Mouse (Mus musculus) neural tube, embryonic 12.5 days (tissue): ENCODE measurements at regions not wholly inside any gene's neighbourhood (a gene's known extent, or its start where the extent isn't known, plus 50 kb on each side); places are given as distances from the start of the nearest gene placed in this dataset.
A peak's percentile ranks its signal among the peaks of the same experiment; 100 is the strongest.

ENCODE experiments used
- ATAC-seq: fragments of 200-750 bp; cut with Nextera tagmentation; 2 replicates; pipeline ENCODE4 v1.8.0; 2017; ENCODE audit warnings: low read depth, mild to moderate bottlenecking, moderate TSS enrichment, moderate library complexity; ENCODE audit not compliant: low FRiP score
- H3K27ac ChIP-seq: fragments of 300-500 bp; sonication (generic); 2 replicates; pipeline ENCODE4 v1.5.1; 2016
- H3K27me3 ChIP-seq: fragments of 300-500 bp; sonication (generic); replicated peaks from 2 replicates; pipeline ENCODE4 v1.6.1; 2016; ENCODE audit warnings: mild to moderate bottlenecking
- H3K36me3 ChIP-seq: fragments of 300-500 bp; sonication (generic); 2 replicates; pipeline ENCODE4 v1.6.1; 2016; ENCODE audit warnings: mild to moderate bottlenecking
- H3K4me1 ChIP-seq: fragments of 300-500 bp; sonication (generic); 2 replicates; pipeline ENCODE4 v1.6.1; 2016
- H3K4me2 ChIP-seq: fragments of 300-500 bp; sonication (generic); replicated peaks from 2 replicates; pipeline ENCODE4 v1.6.1; 2016; ENCODE audit warnings: mild to moderate bottlenecking
- H3K4me3 ChIP-seq: fragments of 300-500 bp; sonication (generic); 2 replicates; pipeline ENCODE4 v1.5.1; 2016
- H3K9ac ChIP-seq: fragments of 300-500 bp; sonication (generic); 2 replicates; pipeline ENCODE4 v1.6.1; 2016; ENCODE audit warnings: mild to moderate bottlenecking
- H3K9me3 ChIP-seq: fragments of 300-500 bp; sonication (generic); 2 replicates; pipeline ENCODE4 v1.6.1; 2016; ENCODE audit warnings: mild to moderate bottlenecking
- WGBS: fragments of 180-500 bp; shearing (Covaris S2); methylation state at CpG from one replicate; pipeline ENCODE4 v1.1.7; 2016; 5-methylcytosine and 5-hydroxymethylcytosine counted together

DNA sequence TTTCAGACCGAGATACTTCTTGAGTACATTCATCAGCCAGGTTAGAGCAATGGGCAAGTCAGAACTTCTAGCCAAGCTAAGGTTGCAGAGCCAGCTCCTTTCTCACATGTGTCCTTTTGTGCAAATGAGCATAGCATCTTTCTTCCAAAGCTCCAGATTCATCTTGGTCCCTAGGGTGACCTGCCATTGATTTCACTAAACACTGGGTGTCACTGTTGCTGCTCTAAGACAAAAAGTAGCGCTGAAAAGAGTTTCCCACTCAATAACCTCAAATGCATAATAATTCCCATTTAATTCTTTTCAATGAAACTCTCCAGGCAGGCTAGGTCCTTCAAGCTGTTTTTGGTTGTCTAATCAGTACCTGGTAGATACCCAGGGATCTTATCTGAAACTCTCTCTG is 688.6 kb upstream of the BB014433 start:
- ATAC-seq, result no peak
- H3K4me2 ChIP-seq, result no peak overlapping the region
- H3K27ac ChIP-seq, result no peak overlapping the region
- no peak overlapping the region for H3K4me3 ChIP-seq
- no peak overlapping the region for H3K9ac ChIP-seq
- no peaks in the 10 kb centered on the region for H3K4me1 ChIP-seq
- no peaks in the 10 kb centered on the region for H3K9me3 ChIP-seq
- WGBS, result 76% methylated on average over 2 of the region's 2 CpGs
- H3K27me3 ChIP-seq, result no peaks in the 10 kb centered on the region
- no peaks in the 10 kb centered on the region for H3K36me3 ChIP-seq

DNA sequence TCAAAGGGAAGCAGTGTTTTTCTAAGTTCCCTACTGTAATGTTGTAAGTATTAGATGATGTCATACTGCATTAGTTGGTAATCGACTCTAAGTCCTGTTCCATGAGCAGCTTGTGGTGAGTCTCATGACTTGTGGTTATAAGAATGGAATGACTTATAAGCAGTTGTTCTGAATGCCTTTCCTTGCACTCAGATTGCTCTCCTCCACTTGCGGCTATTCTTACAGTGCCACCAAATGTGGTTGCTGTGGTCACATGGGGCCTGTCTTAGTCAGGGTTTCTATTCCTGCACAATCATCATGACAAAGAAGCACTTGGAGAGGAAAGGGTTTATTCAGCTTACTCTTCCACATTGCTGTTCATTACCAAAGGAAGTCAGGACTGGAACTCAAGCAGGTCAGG is 685.4 kb upstream of the BB014433 start:
- no peaks in the 10 kb centered on the region for H3K36me3 ChIP-seq
- no peaks in the 10 kb centered on the region for H3K9me3 ChIP-seq
- no peak overlapping the region for H3K27ac ChIP-seq
- ATAC-seq, result no peak
- 89% methylated on average over 2 of the region's 2 CpGs for WGBS
- no peaks in the 10 kb centered on the region for H3K27me3 ChIP-seq
- no peaks in the 10 kb centered on the region for H3K4me1 ChIP-seq
- no peak overlapping the region for H3K4me2 ChIP-seq
- H3K4me3 ChIP-seq, result no peak overlapping the region
- no peak overlapping the region for H3K9ac ChIP-seq

DNA sequence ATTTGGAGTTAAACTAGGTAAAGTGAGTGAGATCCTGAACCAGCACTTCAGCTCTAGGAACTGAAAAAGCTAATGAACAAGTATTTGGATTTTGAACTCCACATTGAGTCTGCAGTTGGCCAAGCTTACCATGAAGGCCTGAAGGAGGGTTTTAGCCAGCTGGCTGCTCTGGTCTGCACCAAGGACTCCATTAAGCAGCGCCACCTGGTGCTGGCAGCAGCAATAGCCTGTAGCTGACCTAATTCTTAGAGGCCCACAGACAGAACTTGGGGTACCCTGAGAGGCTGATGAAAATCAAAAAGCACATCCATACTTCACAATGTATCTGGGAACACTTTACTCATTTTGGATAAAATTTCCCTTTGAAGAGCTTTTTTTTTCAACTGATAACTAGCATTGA is 683.2 kb upstream of the BB014433 start:
- Histone ChIP-seq H3K4me1 (no peaks in the 10 kb centered on the region), H3K9me3 (no peaks in the 10 kb centered on the region), H3K4me3 (no peak overlapping the region), H3K36me3 (no peaks in the 10 kb centered on the region), H3K4me2 (no peak overlapping the region), H3K9ac (no peak overlapping the region), H3K27me3 (no peaks in the 10 kb centered on the region), H3K27ac (no peak overlapping the region)
- ATAC-seq, result 0 out of 2 replicates have a peak, but pooled peaks have one; percentile 50
- WGBS, result 6% methylated on average over 1 of the region's 1 CpGs

DNA sequence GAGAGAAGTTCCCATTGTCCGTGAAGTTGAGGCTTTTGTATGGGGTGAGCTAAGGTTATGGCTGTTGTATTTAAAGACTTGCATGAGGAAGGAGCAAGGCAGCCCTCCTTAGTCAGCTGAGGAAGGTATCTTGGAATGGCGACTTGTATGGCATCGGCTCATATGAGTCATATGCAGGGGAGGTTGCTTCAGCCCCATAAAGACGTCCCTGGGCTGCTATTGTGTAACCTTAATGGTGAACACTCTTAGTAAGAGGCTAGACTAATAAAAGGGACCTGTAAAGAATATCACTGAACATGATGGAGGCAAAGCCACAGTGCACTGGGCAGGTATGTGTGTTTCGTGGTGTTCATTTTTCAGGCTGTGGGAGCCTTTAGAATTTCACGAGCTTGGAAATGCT is 680.4 kb upstream of the BB014433 start:
- Histone ChIP-seq H3K9ac (no peak overlapping the region), H3K4me1 (no peaks in the 10 kb centered on the region), H3K9me3 (no peaks in the 10 kb centered on the region), H3K27ac (no peak overlapping the region), H3K4me3 (no peak overlapping the region), H3K36me3 (no peaks in the 10 kb centered on the region), H3K4me2 (no peak overlapping the region), H3K27me3 (no peaks in the 10 kb centered on the region)
- ATAC-seq, result no peak
- WGBS, result 92% methylated on average over 6 of the region's 6 CpGs
